Mouse (Mus musculus) left cerebral cortex, adult 11 months (tissue): ENCODE data around the gene Ywhag.

Experiments
- DNase-seq: peaks from one replicate; pipeline ENCODE4 v3.0.0; 2022; ENCODE audit warnings: low spot score

The Ywhag gene

GRCm38 (mm10) chr5:135911633-135912220 lies 22.7 kb downstream of the Ywhag start:
- DNase-seq: no peak

GRCm38 (mm10) chr5:135910813-135911212 lies 23.6 kb downstream of the Ywhag start:
- no peak for DNase-seq

GRCm38 (mm10) chr5:135909646-135910045 lies 24.8 kb downstream of the Ywhag start:
- no peak for DNase-seq

GRCm38 (mm10) chr5:135908989-135909388 lies 25.4 kb downstream of the Ywhag start:
- no peak for DNase-seq

GRCm38 (mm10) chr5:135908185-135908584 lies 26.2 kb downstream of the Ywhag start:
- no peak for DNase-seq

GRCm38 (mm10) chr5:135907256-135907655 lies 27.2 kb downstream of the Ywhag start:
- DNase-seq: no peak

- no peak for DNase-seq
These were observed 27.6 kb downstream of the Ywhag start for GRCm38 (mm10) chr5:135906846-135907245.

GRCm38 (mm10) chr5:135905320-135906225 lies 28.8 kb downstream of the Ywhag start:
- DNase-seq: no peak

GRCm38 (mm10) chr5:135904259-135904658 lies 30.2 kb downstream of the Ywhag start:
- no peak for DNase-seq

GRCm38 (mm10) chr5:135903551-135904151 lies 30.8 kb downstream of the Ywhag start:
- peak; percentile 86 for DNase-seq

- DNase-seq: no peak
These were observed 31.4 kb downstream of the Ywhag start for GRCm38 (mm10) chr5:135903058-135903457.

- DNase-seq: no peak
These were observed 32.9 kb downstream of the Ywhag start for GRCm38 (mm10) chr5:135901354-135902095.

- no peak for DNase-seq
These were observed 33.7 kb downstream of the Ywhag start for GRCm38 (mm10) chr5:135900701-135901100.

- DNase-seq: no peak
These were observed 34.6 kb downstream of the Ywhag start for GRCm38 (mm10) chr5:135899833-135900232.

GRCm38 (mm10) chr5:135898995-135899394 lies 35.4 kb downstream of the Ywhag start:
- DNase-seq: no peak

- DNase-seq: no peak
These were observed 36.4 kb downstream of the Ywhag start for GRCm38 (mm10) chr5:135898028-135898427.

GRCm38 (mm10) chr5:135894958-135895357 lies 39.5 kb downstream of the Ywhag start:
- DNase-seq: no peak

GRCm38 (mm10) chr5:135892589-135893351 lies 41.6 kb downstream of the Ywhag start:
- no peak for DNase-seq

GRCm38 (mm10) chr5:135890920-135891319 lies 43.5 kb downstream of the Ywhag start:
- DNase-seq: no peak

- DNase-seq: no peak
These were observed 44.1 kb downstream of the Ywhag start for GRCm38 (mm10) chr5:135890323-135890722.

GRCm38 (mm10) chr5:135888405-135889215 lies 45.8 kb downstream of the Ywhag start:
- DNase-seq: no peak
